Mouse (Mus musculus): ENCODE data around the gene Gnat1.

Gene Gnat1

GRCm38 (mm10) chr9:107699376-107699980, 20.0 kb upstream of the Gnat1 start:
- DNase-seq = no peak

- DNase-seq = no peak
Observed at GRCm38 (mm10) chr9:107698611-107699190, 19.2 kb upstream of the Gnat1 start.

GRCm38 (mm10) chr9:107697811-107698521, 18.5 kb upstream of the Gnat1 start:
- no peak for DNase-seq

- no peak for DNase-seq
Observed at GRCm38 (mm10) chr9:107696845-107697610, 17.5 kb upstream of the Gnat1 start.

- DNase-seq = no peak
Observed at GRCm38 (mm10) chr9:107696106-107696479, 16.6 kb upstream of the Gnat1 start.

- DNase-seq = no peak
Observed at GRCm38 (mm10) chr9:107695441-107696105, 16.1 kb upstream of the Gnat1 start.

GRCm38 (mm10) chr9:107694627-107695026, 15.1 kb upstream of the Gnat1 start:
- no peak for DNase-seq

GRCm38 (mm10) chr9:107693433-107693987, 14.0 kb upstream of the Gnat1 start:
- DNase-seq = no peak

GRCm38 (mm10) chr9:107692785-107693184, 13.3 kb upstream of the Gnat1 start:
- no peak for DNase-seq

GRCm38 (mm10) chr9:107690391-107690790, 10.9 kb upstream of the Gnat1 start:
- no peak for DNase-seq

- DNase-seq = no peak
Observed at GRCm38 (mm10) chr9:107688939-107689338, 9.4 kb upstream of the Gnat1 start.

- DNase-seq = no peak
Observed at GRCm38 (mm10) chr9:107688415-107688814, 8.9 kb upstream of the Gnat1 start.

- DNase-seq = no peak
Observed at GRCm38 (mm10) chr9:107685231-107685981, 5.9 kb upstream of the Gnat1 start.

GRCm38 (mm10) chr9:107682405-107682804, 2.9 kb upstream of the Gnat1 start:
- no peak for DNase-seq

- DNase-seq = no peak
Observed at GRCm38 (mm10) chr9:107678861-107679260, 651 bp downstream of the Gnat1 start.

- DNase-seq = peak; percentile 73
Observed at GRCm38 (mm10) chr9:107677819-107678526, 1.5 kb downstream of the Gnat1 start.

GRCm38 (mm10) chr9:107677091-107677784, 2.3 kb downstream of the Gnat1 start:
- DNase-seq = no peak

GRCm38 (mm10) chr9:107676302-107676701, 3.2 kb downstream of the Gnat1 start:
- no peak for DNase-seq

- no peak for DNase-seq
Observed at GRCm38 (mm10) chr9:107675671-107676301, 3.7 kb downstream of the Gnat1 start.

Data from layer of hippocampus, adult 9-11 months (tissue).